Mouse (Mus musculus): Measurements from ENCODE around the gene Asb11. TPM values are rescaled to one million over a fixed set of nuclear protein-coding genes. Genes with fewer than 3 reads are reported as not detected.
A peak's percentile ranks its signal among the peaks of the same experiment; 100 is the strongest.

The Asb11 gene
- polyA plus RNA-seq, 1 experiment from 2014 or later, result 79.9 TPM

- H3K9me3 ChIP-seq (replicated peaks; ENCODE audit: control insufficient read depth, low read length), result no peaks in the 10 kb centered on the region
- H3K4me3 ChIP-seq (ENCODE audit: low read length), result no peak overlapping the region
- ATAC-seq (replicated peaks; ENCODE audit: extremely low read depth, insufficient read depth, low FRiP score), result no peak
- no peak overlapping the region for H3K27ac ChIP-seq (ENCODE audit: low read length)
- no peaks in the 10 kb centered on the region for H3K27me3 ChIP-seq (ENCODE audit: control insufficient read depth, insufficient read depth, low read length)
- no peak overlapping the region for H3K4me2 ChIP-seq (ENCODE audit: low read depth, low read length)
- no peak overlapping the region for H3K9ac ChIP-seq (ENCODE audit: low read length)
- WGBS, result 92% methylated on average over 9 of the region's 9 CpGs
- H3K36me3 ChIP-seq (ENCODE audit: control insufficient read depth, insufficient read depth), result peaks cover 12% of the 10 kb centered on the region; the same call in 1 of the 2 replicates
- no peaks in the 10 kb centered on the region for H3K4me1 ChIP-seq (ENCODE audit: control insufficient read depth, insufficient read depth, low read length)
Measured at GRCm38 (mm10) chrX:164432682-164433081, 4.1 kb upstream of the Asb11 start.

GRCm38 (mm10) chrX:164439462-164439861 is 2.7 kb downstream of the Asb11 start:
- H3K27ac ChIP-seq (ENCODE audit: low read length), result peak overlapping the region; percentile 83
- H3K4me1 ChIP-seq (ENCODE audit: control insufficient read depth, insufficient read depth, low read length), result peaks cover 5% of the 10 kb centered on the region; the same call in 1 of the 2 replicates
- H3K27me3 ChIP-seq (ENCODE audit: control insufficient read depth, insufficient read depth, low read length), result no peaks in the 10 kb centered on the region
- no peak for ATAC-seq (replicated peaks; ENCODE audit: extremely low read depth, insufficient read depth, low FRiP score)
- WGBS, result 64% methylated on average over 7 of the region's 7 CpGs
- H3K9me3 ChIP-seq (replicated peaks; ENCODE audit: control insufficient read depth, low read length), result no peaks in the 10 kb centered on the region
- peak overlapping the region; percentile 28 for H3K4me3 ChIP-seq (ENCODE audit: low read length)
- no peaks in the 10 kb centered on the region for H3K36me3 ChIP-seq (ENCODE audit: control insufficient read depth, insufficient read depth)
- H3K4me2 ChIP-seq (ENCODE audit: low read depth, low read length), result peak overlapping the region; percentile 56
- H3K9ac ChIP-seq (ENCODE audit: low read length), result peak overlapping the region; percentile 34

- Histone ChIP-seq H3K36me3 (ENCODE audit: control insufficient read depth, insufficient read depth) (no peaks in the 10 kb centered on the region), H3K9me3 (replicated peaks; ENCODE audit: control insufficient read depth, low read length) (no peaks in the 10 kb centered on the region), H3K9ac (ENCODE audit: low read length) (peak overlapping the region; percentile 49; the same call in 1 of the 2 replicates), H3K27ac (ENCODE audit: low read length) (peak overlapping the region; percentile 93), H3K27me3 (ENCODE audit: control insufficient read depth, insufficient read depth, low read length) (no peaks in the 10 kb centered on the region), H3K4me2 (ENCODE audit: low read depth, low read length) (peak overlapping the region; percentile 56), H3K4me1 (ENCODE audit: control insufficient read depth, insufficient read depth, low read length) (peaks cover 8% of the 10 kb centered on the region; the same call in 1 of the 2 replicates), H3K4me3 (ENCODE audit: low read length) (peak overlapping the region; percentile 26; the same call in 1 of the 2 replicates)
- ATAC-seq (replicated peaks; ENCODE audit: extremely low read depth, insufficient read depth, low FRiP score), result peak; percentile 72
- WGBS, result 19% methylated on average over 2 of the region's 2 CpGs
Measured at GRCm38 (mm10) chrX:164440140-164440539, 3.3 kb downstream of the Asb11 start.

- H3K27me3 ChIP-seq (ENCODE audit: control insufficient read depth, insufficient read depth, low read length), result no peaks in the 10 kb centered on the region
- no peak overlapping the region for H3K4me3 ChIP-seq (ENCODE audit: low read length)
- peaks cover 8% of the 10 kb centered on the region; the same call in 1 of the 2 replicates for H3K4me1 ChIP-seq (ENCODE audit: control insufficient read depth, insufficient read depth, low read length)
- WGBS, result 62% methylated on average over 3 of the region's 3 CpGs
- H3K9ac ChIP-seq (ENCODE audit: low read length), result 0 out of 2 replicates have a peak overlapping the region, but pooled peaks have one; percentile 49
- peak overlapping the region; percentile 56 for H3K4me2 ChIP-seq (ENCODE audit: low read depth, low read length)
- ATAC-seq (replicated peaks; ENCODE audit: extremely low read depth, insufficient read depth, low FRiP score), result no peak
- H3K9me3 ChIP-seq (replicated peaks; ENCODE audit: control insufficient read depth, low read length), result no peaks in the 10 kb centered on the region
- H3K36me3 ChIP-seq (ENCODE audit: control insufficient read depth, insufficient read depth), result no peaks in the 10 kb centered on the region
- H3K27ac ChIP-seq (ENCODE audit: low read length), result peak overlapping the region; percentile 93
Measured at GRCm38 (mm10) chrX:164440703-164441102, 3.9 kb downstream of the Asb11 start.

GRCm38 (mm10) chrX:164441306-164441705 is 4.5 kb downstream of the Asb11 start:
- H3K27ac ChIP-seq (ENCODE audit: low read length), result peak overlapping the region; percentile 93
- ATAC-seq (replicated peaks; ENCODE audit: extremely low read depth, insufficient read depth, low FRiP score), result no peak

GRCm38 (mm10) chrX:164445601-164446000 is 8.8 kb downstream of the Asb11 start:
- Histone ChIP-seq H3K4me3 (ENCODE audit: low read length) (no peak overlapping the region), H3K9ac (ENCODE audit: low read length) (no peak overlapping the region), H3K36me3 (ENCODE audit: control insufficient read depth, insufficient read depth) (0 out of 2 replicates have a peak, but pooled peaks cover 5% of the 10 kb centered on the region), H3K9me3 (replicated peaks; ENCODE audit: control insufficient read depth, low read length) (peaks cover 5% of the 10 kb centered on the region; the same call in 1 of the 2 replicates), H3K27ac (ENCODE audit: low read length) (no peak overlapping the region), H3K4me2 (ENCODE audit: low read depth, low read length) (no peak overlapping the region), H3K27me3 (ENCODE audit: control insufficient read depth, insufficient read depth, low read length) (no peaks in the 10 kb centered on the region), H3K4me1 (ENCODE audit: control insufficient read depth, insufficient read depth, low read length) (peaks cover 8% of the 10 kb centered on the region; the same call in 1 of the 2 replicates)
- ATAC-seq (replicated peaks; ENCODE audit: extremely low read depth, insufficient read depth, low FRiP score), result no peak
- 76% methylated on average over 12 of the region's 12 CpGs for WGBS

More at GRCm38 (mm10) chrX:164441306-164441705, 4.5 kb downstream of the Asb11 start:
- Histone ChIP-seq H3K4me3 (ENCODE audit: low read length) (no peak overlapping the region), H3K9ac (ENCODE audit: low read length) (no peak overlapping the region), H3K36me3 (ENCODE audit: control insufficient read depth, insufficient read depth) (0 out of 2 replicates have a peak, but pooled peaks cover 4% of the 10 kb centered on the region), H3K9me3 (replicated peaks; ENCODE audit: control insufficient read depth, low read length) (peaks cover under 1% of the 10 kb centered on the region; the same call in 1 of the 2 replicates), H3K4me2 (ENCODE audit: low read depth, low read length) (peak overlapping the region; percentile 56; the same call in 1 of the 2 replicates), H3K4me1 (ENCODE audit: control insufficient read depth, insufficient read depth, low read length) (peaks cover 8% of the 10 kb centered on the region; the same call in 1 of the 2 replicates), H3K27me3 (ENCODE audit: control insufficient read depth, insufficient read depth, low read length) (no peaks in the 10 kb centered on the region)
- 56% methylated on average over 3 of the region's 3 CpGs for WGBS

- WGBS, result 78% methylated on average over 10 of the region's 10 CpGs
- 0 out of 2 replicates have a peak, but pooled peaks cover 5% of the 10 kb centered on the region for H3K36me3 ChIP-seq (ENCODE audit: control insufficient read depth, insufficient read depth)
- peaks cover 5% of the 10 kb centered on the region; the same call in 1 of the 2 replicates for H3K9me3 ChIP-seq (replicated peaks; ENCODE audit: control insufficient read depth, low read length)
- no peaks in the 10 kb centered on the region for H3K27me3 ChIP-seq (ENCODE audit: control insufficient read depth, insufficient read depth, low read length)
- H3K4me2 ChIP-seq (ENCODE audit: low read depth, low read length), result no peak overlapping the region
- no peak overlapping the region for H3K4me3 ChIP-seq (ENCODE audit: low read length)
- no peak overlapping the region for H3K27ac ChIP-seq (ENCODE audit: low read length)
- no peak overlapping the region for H3K9ac ChIP-seq (ENCODE audit: low read length)
- H3K4me1 ChIP-seq (ENCODE audit: control insufficient read depth, insufficient read depth, low read length), result peaks cover 8% of the 10 kb centered on the region; the same call in 1 of the 2 replicates
- ATAC-seq (replicated peaks; ENCODE audit: extremely low read depth, insufficient read depth, low FRiP score), result no peak
Measured at GRCm38 (mm10) chrX:164446106-164446551, 9.3 kb downstream of the Asb11 start.

GRCm38 (mm10) chrX:164446835-164447681 is 10.3 kb downstream of the Asb11 start:
- no peak for ATAC-seq (replicated peaks; ENCODE audit: extremely low read depth, insufficient read depth, low FRiP score)

More at GRCm38 (mm10) chrX:164446835-164447681, 10.3 kb downstream of the Asb11 start:
- peaks cover 5% of the 10 kb centered on the region; the same call in 1 of the 2 replicates for H3K9me3 ChIP-seq (replicated peaks; ENCODE audit: control insufficient read depth, low read length)
- 0 out of 2 replicates have a peak, but pooled peaks cover 5% of the 10 kb centered on the region for H3K36me3 ChIP-seq (ENCODE audit: control insufficient read depth, insufficient read depth)
- 0 out of 2 replicates have a peak, but pooled peaks cover 8% of the 10 kb centered on the region for H3K4me1 ChIP-seq (ENCODE audit: control insufficient read depth, insufficient read depth, low read length)
- WGBS, result 83% methylated on average over 9 of the region's 9 CpGs
- H3K27me3 ChIP-seq (ENCODE audit: control insufficient read depth, insufficient read depth, low read length), result no peaks in the 10 kb centered on the region
- H3K27ac ChIP-seq (ENCODE audit: low read length), result no peak overlapping the region
- no peak overlapping the region for H3K9ac ChIP-seq (ENCODE audit: low read length)
- H3K4me2 ChIP-seq (ENCODE audit: low read depth, low read length), result no peak overlapping the region
- H3K4me3 ChIP-seq (ENCODE audit: low read length), result no peak overlapping the region
